Mouse (Mus musculus) monocyte, adult 2 months (primary cell): Measurements from ENCODE around the gene Prkag1.

Experiments used
- DNase-seq, 2 experiments: peaks; one replicate each; pipeline ENCODE4 v3.0.0; 2022; ENCODE audit warnings: low spot score in 2 of 2, low read depth in 1 of 2

Prkag1 gene

DNA sequence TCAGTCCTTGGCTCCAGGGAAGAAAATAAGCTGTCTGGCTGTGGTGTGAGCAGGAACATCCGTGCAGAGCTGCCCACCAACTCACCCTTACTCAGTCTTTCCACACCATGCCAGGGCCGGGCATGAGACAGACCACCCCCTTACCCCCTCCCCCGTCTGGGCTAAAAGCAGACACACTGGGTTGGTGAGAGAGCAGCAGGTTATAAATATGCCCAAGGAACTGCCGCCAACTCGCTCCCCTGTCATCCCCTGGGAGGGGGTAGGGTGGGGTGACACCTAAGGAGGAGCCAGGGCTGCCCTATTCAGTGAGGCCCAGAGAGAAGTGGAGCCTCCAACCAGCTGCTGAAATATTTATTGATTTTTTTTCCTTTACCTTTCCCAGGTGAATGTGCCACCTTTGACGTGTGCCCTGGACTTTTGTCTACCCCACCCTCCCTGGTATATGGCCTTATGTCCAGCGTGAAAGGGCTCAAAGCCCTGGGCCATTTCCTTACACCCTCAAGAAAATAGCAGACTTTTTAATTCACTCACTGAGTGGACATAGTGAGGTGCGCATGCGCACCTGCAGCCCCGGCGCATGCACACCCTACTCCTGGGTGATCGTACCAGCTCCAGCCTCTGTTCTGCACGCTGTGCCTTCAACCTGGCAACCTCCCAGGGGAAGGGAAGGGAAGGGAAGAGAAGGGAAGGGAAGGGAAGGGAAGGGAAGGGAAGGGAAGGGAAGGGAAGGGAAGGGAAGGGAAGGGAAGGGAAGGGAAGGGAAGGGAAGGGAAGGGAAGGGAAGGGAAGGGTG lies 34.3 kb downstream of the Prkag1 start:
- DNase-seq = no peak

DNA sequence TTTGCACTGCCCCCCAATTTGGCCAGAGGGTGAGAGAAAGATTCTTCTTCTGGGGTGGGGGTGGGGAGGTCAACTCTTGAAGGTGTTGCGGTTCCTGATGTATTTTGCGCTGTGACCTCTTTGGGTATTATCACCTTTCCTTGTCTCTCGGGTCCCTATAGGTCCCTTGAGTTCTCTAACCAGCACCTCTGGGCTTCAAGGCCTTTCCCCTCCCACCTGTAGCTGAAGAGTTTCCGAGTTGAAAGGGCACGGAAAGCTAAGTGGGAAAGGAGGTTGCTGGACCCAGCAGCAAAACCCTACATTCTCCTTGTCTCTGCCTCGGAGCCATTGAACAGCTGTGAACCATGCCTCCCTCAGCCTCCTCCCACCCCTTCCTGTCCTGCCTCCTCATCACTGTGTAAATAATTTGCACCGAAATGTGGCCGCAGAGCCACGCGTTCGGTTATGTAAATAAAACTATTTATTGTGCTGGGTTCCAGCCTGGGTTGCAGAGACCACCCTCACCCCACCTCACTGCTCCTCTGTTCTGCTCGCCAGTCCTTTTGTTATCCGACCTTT lies 38.1 kb downstream of the Prkag1 start:
- no peak for DNase-seq

GRCm38 (mm10) chr15:98792233-98793020 lies 38.9 kb downstream of the Prkag1 start:
- DNase-seq = no peak

GRCm38 (mm10) chr15:98791771-98792170 lies 39.5 kb downstream of the Prkag1 start:
- DNase-seq = no peak

DNA sequence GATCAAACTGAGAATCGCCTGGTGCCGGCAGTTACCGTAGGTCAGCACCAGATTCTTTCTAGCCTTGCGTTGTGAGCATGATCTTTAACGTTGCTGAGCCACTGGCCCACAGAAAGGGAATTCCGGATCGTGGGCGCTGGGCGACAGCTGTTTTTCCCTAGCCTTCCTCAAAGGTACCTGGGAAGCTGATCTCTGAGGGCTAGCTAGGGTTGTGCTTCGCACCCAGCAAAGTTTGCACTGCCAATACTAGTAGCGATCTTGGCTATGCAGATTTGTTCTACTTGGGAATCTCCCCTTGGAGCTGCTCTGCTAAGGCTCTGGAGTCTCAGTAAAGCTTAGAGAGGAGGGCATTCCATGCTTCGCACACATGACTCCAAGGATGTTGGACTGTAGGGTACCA lies 40.1 kb downstream of the Prkag1 start:
- no peak for DNase-seq

GRCm38 (mm10) chr15:98790761-98791160 lies 40.6 kb downstream of the Prkag1 start:
- no peak for DNase-seq

GRCm38 (mm10) chr15:98789661-98790535 lies 41.4 kb downstream of the Prkag1 start, which contains the start of gene Wnt1:
Wnt1 (plus strand) TSS chr15:98789857.
- no peak for DNase-seq

DNA sequence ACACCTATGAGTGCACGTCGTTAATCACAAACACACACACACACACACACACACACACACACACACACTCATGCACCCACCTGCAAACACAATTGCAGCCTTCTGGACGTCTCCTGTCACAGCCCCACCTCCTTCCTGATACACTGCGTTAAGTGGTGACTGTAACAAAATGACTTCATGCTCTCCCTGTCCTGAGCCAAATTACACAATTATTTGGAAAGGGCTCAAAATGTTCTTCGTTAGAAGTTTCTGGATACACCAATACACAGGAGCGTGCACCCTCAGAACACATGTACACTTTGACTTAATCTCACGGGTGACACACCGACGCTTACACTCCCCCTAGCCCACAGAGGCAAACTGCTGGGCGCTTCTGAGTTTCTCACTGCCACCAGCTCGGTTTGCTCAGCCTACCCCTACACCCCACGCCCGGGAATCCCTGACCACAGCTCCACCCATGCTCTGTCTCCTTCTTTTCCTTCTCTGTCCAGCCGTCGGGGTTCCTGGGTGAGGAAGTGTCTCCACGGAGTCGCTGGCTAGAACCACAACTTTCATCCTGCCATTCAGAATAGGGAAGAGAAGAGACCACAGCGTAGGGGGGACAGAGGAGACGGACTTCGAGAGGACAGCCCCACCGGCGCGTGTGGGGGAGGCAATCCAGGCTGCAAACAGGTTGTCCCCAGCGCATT lies 42.2 kb downstream of the Prkag1 start:
- DNase-seq = no peak

DNA sequence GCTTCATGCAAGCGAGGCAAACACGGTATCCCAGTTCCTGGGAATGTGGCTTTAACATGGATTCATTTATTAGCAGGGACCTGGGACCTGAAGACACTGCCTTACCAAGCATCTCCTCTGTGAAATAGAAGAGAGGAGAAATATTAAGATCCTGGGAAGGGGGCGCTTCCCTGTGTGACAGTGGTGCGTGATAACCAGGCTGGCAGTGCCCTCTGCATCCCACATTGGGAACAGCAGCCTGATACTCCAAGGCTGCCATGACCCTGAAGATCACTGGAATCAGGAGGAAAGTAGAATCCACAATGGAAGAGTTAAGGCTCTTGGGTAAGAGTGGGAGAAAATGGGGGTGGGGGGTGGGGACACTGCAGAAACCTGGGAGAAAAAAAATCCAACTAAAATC lies 43.4 kb downstream of the Prkag1 start:
- no peak for DNase-seq

DNA sequence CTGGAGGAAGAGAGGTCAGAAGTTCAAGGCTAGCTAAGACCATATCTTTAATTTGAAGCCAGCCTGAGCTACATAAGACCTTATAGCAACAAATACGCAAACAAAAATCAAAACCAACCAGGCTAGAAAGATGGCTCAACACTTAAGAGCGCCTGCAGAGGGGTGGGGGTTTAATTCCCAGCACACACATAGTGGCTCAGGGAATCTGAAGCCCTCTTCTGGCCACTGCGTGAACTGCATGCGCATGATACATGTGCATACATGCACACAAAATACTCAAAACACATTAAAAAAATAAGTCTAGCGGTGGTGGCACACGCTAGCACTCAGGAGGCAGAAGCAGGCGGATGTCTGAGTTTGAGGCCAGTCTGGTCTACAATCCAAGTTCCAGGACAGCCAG lies 45.6 kb downstream of the Prkag1 start:
- DNase-seq = no peak

DNA sequence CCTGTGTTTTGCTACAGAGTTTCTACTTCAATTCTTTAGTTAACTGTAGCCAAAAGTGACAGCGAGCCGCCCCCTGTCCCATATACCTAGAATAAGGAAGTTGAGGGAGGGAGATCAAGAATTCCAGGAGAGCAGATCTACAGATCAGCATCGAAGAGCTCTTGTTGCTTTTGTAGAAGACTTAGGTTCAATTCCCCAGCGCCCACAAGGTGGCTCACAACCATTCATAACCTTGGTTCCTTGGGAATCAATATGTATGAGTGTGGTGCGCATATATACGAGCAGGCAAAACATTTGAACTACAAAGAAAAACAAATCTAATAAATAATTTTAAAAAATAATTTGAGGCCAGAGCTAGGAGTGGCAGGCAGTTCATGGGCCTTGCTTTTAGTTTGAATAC lies 50.2 kb downstream of the Prkag1 start:
- DNase-seq = no peak

DNA sequence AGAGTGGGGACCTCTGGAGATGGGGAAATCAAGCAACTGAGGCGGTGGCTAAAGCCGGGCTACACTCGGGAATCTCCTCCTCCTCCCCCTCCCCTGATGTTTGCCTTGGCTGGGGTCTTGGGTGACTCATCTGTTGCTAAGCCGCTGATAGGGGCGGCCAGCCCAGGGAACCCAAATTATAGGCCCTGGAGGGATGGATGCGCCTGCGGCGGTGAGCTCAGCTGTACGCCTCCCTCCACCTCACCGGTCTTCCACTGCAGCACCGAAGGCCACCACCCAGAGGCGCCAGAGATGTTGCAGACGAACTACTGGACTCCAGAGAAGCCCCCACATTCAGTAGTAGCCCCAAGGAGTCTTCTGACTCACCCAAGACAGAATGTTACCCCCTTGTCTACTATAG lies 50.7 kb downstream of the Prkag1 start:
- no peak for DNase-seq

DNA sequence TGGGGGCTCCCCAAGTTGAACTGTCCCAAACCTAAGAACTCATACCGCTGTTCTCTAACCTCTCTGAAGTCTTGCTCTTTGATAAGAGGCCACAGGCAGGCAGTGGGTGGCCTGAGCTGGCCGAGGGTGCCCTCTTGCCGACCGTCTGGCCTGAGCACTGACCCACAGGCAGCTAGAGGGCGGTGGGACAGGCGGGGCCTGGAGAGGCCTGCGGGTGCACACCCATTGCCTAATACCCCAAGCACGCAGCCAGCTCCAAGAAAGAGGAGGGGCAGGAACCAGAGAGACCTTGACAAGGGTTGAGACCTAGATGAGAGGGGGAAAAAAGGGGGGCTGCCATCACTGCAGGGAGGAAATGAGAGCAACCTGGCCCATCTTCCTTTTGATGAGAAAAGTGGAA lies 51.2 kb downstream of the Prkag1 start:
- no peak for DNase-seq

DNA sequence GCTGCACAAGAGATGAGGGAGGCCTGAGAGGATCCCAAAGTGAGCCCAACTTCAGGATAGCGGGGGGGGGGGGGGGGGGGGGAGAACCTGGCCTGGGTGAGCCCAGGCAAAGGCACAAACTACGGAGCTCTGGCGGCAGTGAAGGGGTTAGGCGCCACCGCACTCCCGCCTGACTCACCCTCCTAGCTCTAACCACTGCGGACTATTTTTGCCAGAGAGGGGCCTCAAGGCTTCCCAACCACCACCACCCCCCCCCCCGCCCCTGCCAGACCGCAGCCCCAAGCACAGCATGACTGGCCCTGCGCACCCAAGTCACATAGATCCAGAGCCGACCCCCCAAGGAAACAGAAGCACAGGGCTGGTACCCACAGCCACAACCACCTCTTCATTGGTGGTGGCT lies 52.5 kb downstream of the Prkag1 start:
- no peak for DNase-seq

- no peak for DNase-seq
Observed at GRCm38 (mm10) chr15:98778191-98778770, 53.0 kb downstream of the Prkag1 start.

GRCm38 (mm10) chr15:98777762-98778161 lies 53.6 kb downstream of the Prkag1 start, which contains the start of gene Wnt10b:
Wnt10b (minus strand) TSS chr15:98778150.
- no peak for DNase-seq

DNA sequence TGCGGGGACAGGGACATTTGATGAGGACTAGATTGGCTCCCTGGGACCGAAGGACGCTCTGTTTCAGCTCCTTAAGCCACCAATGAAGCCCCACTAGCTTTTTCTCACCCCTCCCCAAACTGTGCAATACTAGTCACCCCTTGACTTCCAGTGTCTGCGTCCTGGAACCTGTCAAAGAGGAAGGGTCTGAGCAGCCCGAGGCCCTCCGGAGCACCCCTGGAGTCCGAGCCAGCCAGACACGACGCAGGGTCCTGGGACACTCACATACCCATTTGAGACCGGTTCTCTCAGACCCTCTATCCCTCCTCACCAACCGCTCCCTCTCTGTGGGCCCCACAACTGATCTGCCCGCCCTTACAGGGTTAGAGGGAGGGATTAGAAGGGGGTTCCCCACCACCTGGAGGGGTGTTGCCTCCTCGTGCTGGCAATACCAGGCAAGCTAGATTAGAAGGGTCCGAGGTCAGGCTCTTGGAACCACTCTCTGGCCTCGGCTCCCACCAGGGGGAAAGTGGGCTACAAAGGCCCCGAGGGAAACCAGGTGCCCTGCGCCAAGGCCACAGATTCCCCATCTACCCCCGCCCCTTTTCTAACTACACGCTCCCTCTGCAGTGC lies 54.2 kb downstream of the Prkag1 start:
- DNase-seq = no peak

- no peak for DNase-seq
Observed at GRCm38 (mm10) chr15:98776280-98777004, 54.9 kb downstream of the Prkag1 start.

DNA sequence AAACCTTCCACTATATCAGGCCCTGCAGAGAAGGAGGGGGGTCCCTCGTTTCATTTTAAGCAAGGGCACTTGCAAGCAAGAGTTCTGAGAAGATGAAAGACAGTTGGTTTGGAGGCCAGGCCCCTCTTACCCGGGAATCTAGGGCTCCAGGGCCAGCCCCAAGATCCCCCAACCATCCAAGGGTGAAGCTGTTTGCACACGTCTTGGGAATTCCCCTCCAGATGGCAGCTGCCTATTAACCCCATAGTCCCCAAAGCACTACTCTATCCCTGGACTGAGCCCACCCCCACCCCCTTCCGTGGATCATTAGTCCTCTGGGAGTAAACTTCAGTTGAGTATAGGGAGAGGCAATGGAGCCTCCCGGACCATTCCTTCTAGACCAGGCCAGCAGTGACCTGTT lies 55.8 kb downstream of the Prkag1 start:
- no peak for DNase-seq
